Mouse (Mus musculus): ENCODE data around the gene Abca12. TPM values are rescaled to one million over a fixed set of nuclear protein-coding genes. Genes with fewer than 3 reads are reported as not detected.

The Abca12 gene
- polyA plus RNA-seq, 2 experiments from 2014 or later: 0.13 TPM; not detected in 1

Other genes with a start within 250 kb of the Abca12 start
- gene Atic, start 142.2 kb upstream of the Abca12 start, polyA plus RNA-seq (2017; shearing (Covaris generic)): 10 to 100 TPM; 47.4 to 72.0 TPM
- gene Fn1, start 238.3 kb upstream of the Abca12 start, polyA plus RNA-seq (2017; shearing (Covaris generic)): under 1 TPM in 1 of 2 experiments, not detected in 1; 0.44 TPM

All from activated CD4-positive, CD25-positive, alpha-beta regulatory T cell, adult 4 months (primary cell).